Mouse (Mus musculus): ENCODE data around the gene Cdkal1.

The Cdkal1 gene

GRCm38 (mm10) chr13:29855281-29856031 is at the start of gene Cdkal1:
TSS of gene Cdkal1 (minus strand) at chr13:29855674.
- peak; percentile 82 for DNase-seq (ENCODE audit: low spot score)

GRCm38 (mm10) chr13:29903341-29903740 is 47.9 kb upstream of the Cdkal1 start:
- no peak for DNase-seq (ENCODE audit: low spot score)

- DNase-seq (ENCODE audit: low spot score), result no peak
Observed at GRCm38 (mm10) chr13:29902676-29903075, 47.2 kb upstream of the Cdkal1 start.

- DNase-seq (ENCODE audit: low spot score), result no peak
Observed at GRCm38 (mm10) chr13:29901641-29902040, 46.2 kb upstream of the Cdkal1 start.

- DNase-seq (ENCODE audit: low spot score), result no peak
Observed at GRCm38 (mm10) chr13:29866780-29867179, 11.3 kb upstream of the Cdkal1 start.

GRCm38 (mm10) chr13:29864331-29864730 is 8.9 kb upstream of the Cdkal1 start:
- no peak for DNase-seq (ENCODE audit: low spot score)

- peak; percentile 4 for DNase-seq (ENCODE audit: low spot score)
Observed at GRCm38 (mm10) chr13:29860087-29860486, 4.6 kb upstream of the Cdkal1 start.

- peak; percentile 26 for DNase-seq (ENCODE audit: low spot score)
Observed at GRCm38 (mm10) chr13:29857436-29857835, 2.0 kb upstream of the Cdkal1 start.

GRCm38 (mm10) chr13:29854876-29855275 is 598 bp downstream of the Cdkal1 start:
- no peak for DNase-seq (ENCODE audit: low spot score)

- no peak for DNase-seq (ENCODE audit: low spot score)
Observed at GRCm38 (mm10) chr13:29838409-29839047, 16.9 kb downstream of the Cdkal1 start.

- DNase-seq (ENCODE audit: low spot score), result no peak
Observed at GRCm38 (mm10) chr13:29835170-29835569, 20.3 kb downstream of the Cdkal1 start.

- DNase-seq (ENCODE audit: low spot score), result no peak
Observed at GRCm38 (mm10) chr13:29833751-29834150, 21.7 kb downstream of the Cdkal1 start.

- no peak for DNase-seq (ENCODE audit: low spot score)
Observed at GRCm38 (mm10) chr13:29831126-29831525, 24.3 kb downstream of the Cdkal1 start.

GRCm38 (mm10) chr13:29828032-29828431 is 27.4 kb downstream of the Cdkal1 start:
- DNase-seq (ENCODE audit: low spot score), result no peak

GRCm38 (mm10) chr13:29826469-29826868 is 29.0 kb downstream of the Cdkal1 start:
- no peak for DNase-seq (ENCODE audit: low spot score)

- no peak for DNase-seq (ENCODE audit: low spot score)
Observed at GRCm38 (mm10) chr13:29826041-29826440, 29.4 kb downstream of the Cdkal1 start.

- no peak for DNase-seq (ENCODE audit: low spot score)
Observed at GRCm38 (mm10) chr13:29824797-29825196, 30.7 kb downstream of the Cdkal1 start.

GRCm38 (mm10) chr13:29824326-29824725 is 31.1 kb downstream of the Cdkal1 start:
- no peak for DNase-seq (ENCODE audit: low spot score)

- DNase-seq (ENCODE audit: low spot score), result no peak
Observed at GRCm38 (mm10) chr13:29823906-29824305, 31.6 kb downstream of the Cdkal1 start.

- no peak for DNase-seq (ENCODE audit: low spot score)
Observed at GRCm38 (mm10) chr13:29823487-29823886, 32.0 kb downstream of the Cdkal1 start.

GRCm38 (mm10) chr13:29819910-29820583 is 35.4 kb downstream of the Cdkal1 start:
- DNase-seq (ENCODE audit: low spot score), result no peak

GRCm38 (mm10) chr13:29819147-29819546 is 36.3 kb downstream of the Cdkal1 start:
- no peak for DNase-seq (ENCODE audit: low spot score)

- no peak for DNase-seq (ENCODE audit: low spot score)
Observed at GRCm38 (mm10) chr13:29818314-29818713, 37.2 kb downstream of the Cdkal1 start.

All from yolk sac, embryonic 10.5 days (tissue).